Mouse (Mus musculus): ENCODE results near the gene Rasgrf2.

Rasgrf2 gene

DNA sequence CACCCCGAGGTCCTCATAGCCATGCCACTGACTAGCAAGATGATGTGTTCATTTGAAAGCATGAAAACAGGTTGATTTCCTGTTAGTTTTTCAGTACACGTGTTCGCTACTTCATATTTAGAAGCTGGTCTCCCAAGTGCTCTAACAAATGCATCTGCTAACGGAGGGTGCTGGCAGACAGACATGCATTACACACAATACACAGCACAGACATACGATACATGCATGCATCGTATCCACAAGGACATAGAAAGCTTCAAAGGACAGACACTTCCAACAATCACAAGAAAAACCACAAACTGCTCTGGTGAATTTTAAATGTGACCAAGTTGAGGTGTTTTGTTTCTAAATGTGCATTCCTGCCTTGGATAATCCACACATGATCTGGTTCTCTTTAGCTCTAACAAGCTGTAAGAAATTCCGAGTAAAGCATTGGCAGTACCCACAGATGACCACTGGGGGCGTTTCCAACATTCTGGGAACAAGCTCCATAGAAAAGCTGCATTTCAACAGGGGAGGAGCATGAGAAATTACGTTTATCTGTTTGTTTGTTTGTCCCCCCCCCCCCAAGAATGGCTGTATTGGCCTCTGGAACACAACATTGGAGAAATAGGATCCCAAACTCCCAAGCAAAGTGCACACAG lies 249.5 kb downstream of the Rasgrf2 start:
- peak in 1 of 2 experiments; percentile 26 for DNase-seq (ENCODE audit: low spot score in 2 of 2)

DNA sequence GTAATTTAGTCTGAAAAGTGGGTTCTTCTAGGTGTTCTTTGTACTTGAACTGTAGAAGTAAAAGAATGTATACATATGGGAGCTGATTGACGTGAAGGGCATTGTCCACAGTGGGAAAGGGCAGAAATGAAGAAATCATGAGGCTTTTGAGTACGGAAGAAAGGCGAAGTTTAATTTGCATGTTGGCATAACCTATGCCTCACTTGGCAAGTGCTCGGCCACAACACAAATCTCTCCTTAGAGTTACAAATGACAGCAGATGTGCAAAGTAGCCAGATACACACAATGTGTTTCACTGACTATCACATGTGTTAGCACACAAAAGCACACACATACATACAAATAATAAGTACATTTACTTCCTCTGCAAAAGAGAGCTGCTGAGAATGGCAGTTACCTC lies 251.2 kb downstream of the Rasgrf2 start:
- no peak for DNase-seq (ENCODE audit: low spot score in 2 of 2)

DNA sequence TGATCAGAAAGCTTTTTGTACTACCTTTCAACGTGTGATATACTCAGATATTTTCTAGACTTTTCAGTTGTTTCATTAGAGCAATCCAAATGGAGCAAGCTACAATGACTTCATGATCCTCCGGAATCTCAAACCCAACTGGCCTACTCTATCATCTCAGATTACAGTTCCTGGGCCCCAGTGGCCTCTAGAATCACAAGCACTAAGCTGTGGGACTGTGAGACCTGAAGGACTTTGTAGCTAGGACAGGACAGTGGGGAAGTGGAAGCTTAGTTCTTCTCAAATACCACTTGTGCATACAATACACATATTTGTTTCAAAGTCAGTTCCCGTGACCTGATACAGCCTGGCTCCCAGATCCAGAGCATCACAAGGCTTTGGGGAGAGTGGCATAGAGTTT lies 253.5 kb downstream of the Rasgrf2 start:
- DNase-seq (ENCODE audit: low spot score in 2 of 2) = no peak

DNA sequence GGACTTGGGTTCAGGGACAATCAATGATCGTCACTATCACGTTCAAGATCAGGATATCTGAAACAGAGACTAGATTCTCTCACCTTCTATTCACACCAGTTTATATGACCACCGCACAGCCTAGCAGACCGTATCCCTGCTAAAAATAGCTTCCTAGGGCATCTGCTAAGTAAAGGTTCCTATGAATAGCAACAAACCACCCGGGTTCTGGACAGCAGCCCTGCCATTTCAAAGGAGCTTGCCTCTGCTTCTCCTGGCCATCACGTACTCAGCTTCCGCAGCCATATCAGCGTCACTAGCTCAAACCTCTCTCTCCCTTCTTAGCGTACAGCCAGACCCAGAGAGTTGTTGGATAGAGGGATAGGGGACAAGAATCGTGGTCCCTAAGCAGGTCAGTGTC lies 254.1 kb downstream of the Rasgrf2 start:
- no peak for DNase-seq (ENCODE audit: low spot score in 2 of 2)

DNA sequence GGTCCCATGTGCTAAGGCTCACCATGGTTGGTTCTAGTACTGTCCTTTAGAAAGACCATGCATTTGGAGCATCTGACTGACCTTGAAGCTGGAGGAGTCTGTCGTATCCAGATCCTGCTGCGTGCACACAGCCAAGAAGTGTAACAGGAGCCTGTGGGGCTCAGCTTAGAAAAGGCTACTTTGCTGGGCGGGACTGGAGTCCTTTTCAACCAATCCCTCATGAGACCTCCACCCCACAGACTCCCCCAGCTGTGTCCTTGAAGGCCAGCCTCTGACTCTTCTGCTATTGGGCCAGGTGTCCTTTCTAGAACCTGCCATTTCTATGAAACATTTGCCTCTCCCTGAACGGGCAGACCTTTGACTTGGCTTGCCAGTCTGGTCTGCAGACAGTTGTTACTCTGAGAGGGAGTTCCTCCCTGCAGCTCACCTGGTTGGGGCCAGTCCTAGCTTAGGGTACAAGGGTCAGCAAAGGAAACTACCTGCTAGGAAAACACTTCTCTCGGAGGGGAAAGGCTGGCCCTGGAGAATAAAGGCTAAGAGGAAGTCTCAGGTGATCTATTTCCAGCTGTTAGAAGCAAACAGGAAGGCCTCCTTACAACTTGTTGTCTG lies 254.6 kb downstream of the Rasgrf2 start, which contains the start of gene Ckmt2:
Ckmt2 (minus strand) TSS at position 145 of the 609 bp plus-strand sequence.
- no peak for DNase-seq (ENCODE audit: low spot score in 2 of 2)

DNA sequence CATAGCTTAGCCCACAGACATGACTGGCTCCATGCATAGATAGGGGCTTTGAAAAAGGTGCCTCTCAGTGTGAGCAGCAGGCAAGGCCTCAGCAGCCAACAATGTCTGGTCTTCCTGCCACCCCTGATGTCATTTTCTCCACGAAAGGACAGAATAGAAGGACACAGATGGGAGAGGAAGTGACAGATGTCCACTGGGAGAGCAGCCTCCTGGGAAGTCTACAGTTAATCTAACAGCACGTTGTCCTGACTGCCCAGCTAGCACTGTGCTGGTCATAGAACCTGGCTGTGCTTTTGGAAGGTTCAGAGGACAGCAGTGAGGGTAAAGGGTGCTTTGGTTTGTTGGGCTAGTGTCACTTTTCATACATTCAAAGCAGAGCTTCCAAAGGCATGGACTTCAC lies 255.9 kb downstream of the Rasgrf2 start:
- DNase-seq (ENCODE audit: low spot score in 2 of 2) = no peak

DNA sequence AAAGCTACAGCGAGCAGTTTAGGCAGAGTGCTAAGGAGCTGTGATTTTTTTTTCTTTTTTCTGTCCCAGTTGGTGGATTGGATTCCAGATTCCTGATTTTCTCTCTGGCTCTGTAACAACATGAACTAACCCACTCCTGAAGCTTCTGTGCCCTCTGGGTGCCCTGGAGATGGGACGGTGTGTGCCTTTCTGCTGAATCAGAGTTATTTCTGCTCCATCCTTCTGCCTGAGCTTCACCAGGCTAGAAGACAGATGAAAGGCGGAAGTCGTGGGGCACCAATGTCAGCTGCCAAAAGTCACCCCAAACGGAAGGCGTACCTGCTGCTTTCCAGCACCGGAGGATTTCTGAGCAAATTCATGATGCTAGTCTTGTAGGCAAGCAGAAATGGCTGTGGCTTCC lies 256.9 kb downstream of the Rasgrf2 start:
- no peak for DNase-seq (ENCODE audit: low spot score in 2 of 2)

DNA sequence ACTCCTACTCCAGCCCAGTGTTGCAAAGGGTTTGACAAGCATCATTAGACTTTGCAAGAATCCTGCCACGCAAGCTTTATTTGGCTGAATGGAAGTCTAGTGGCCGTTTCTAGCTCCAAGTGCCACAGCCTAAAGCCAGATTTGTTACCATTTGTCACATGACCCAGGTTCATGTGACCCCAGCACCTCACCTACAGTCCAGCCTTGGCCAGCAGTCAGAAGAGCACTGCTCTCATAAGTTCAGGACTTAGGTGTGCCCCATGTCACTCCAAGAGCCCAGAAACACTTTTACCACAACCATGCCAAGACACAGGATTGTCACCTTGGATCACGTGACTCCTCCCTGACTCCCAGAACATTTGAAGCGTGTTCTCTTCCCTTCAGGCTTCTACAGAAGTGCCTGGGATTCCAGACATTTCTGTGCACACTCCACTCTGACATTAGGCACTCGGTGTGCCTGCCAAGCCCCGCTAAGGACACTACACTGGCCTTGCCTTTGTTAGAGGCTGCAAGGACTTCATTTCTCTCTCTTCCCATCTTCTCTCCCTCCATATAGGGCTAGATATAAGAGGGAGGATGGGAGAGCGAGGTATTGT lies 257.6 kb downstream of the Rasgrf2 start:
- DNase-seq (ENCODE audit: low spot score in 2 of 2) = no peak

DNA sequence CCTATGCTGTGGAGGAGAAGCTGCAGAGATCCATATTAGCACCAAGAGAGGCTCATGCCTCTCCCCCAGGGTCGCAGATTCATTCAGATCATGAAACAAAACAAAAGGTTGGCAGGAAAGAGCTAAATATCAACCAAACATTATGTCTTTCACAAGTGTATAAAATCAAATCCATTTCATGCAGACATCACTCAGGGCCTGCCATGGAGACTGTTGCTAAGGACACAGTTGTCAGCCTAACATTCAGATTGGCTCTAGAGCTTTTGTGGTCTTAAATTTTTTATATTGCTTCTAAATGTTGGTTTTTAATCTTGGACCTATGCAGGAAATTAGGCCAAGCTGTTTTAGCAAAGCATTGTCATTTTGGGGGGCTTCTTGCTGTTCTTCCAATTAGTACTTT lies 262.9 kb downstream of the Rasgrf2 start:
- DNase-seq (ENCODE audit: low spot score in 2 of 2) = no peak

DNA sequence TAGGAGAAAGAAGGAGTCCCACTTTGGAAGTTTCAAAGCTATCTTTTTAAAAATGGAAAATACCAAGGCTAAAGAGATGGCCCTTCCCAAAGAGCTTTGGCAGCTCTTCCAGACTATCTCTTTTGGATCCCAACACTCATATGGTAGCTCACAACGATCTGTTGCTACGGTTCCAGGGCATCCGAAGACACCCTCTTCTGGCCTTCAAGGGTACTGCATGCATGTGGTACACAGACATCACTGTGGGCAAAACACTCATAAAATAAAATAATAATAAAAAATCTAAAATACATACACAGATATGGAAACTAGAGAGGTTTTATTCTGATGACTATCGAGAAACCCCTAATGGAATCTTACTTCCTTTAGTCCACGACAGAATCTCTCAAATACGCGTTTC lies 272.6 kb downstream of the Rasgrf2 start:
- peak in 1 of 2 experiments; percentile 24 for DNase-seq (ENCODE audit: low spot score in 2 of 2)

DNA sequence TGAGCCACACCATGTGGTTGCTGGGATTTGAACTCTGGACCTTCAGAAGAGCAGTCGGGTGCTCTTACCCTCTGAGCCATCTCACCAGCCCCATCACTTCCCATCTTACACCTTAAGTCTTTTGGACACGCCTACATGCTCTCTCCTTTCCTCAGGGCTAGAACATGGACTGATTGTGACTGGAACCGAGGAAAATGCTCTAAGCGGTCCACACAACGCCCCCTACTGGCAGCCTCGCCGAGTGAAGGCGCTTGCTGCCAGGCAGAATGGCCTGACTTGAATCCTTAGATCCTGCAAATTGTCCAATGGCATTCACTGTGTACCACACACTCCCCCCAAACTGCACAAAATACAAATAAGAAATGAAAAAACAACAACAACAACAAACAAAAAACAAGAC lies 274.0 kb downstream of the Rasgrf2 start:
- DNase-seq (ENCODE audit: low spot score in 2 of 2) = no peak

DNA sequence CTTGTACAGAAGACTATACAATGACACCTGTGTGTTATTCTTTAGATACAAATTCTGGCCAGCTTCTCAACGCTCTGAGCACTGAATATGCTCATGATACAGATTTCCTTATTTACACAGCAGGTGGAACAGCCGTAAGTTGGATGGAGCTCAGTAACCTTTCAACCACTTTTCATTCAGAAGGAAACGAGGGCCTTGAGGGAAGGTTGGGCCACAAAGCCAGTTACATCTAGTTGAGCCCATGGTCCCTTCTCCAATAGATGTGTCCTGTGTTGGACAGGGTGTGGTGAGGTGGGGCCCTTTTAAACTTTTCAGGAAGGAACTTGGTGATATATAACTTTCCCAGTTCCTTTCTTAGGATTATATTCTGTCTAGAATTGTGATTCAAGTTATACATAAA lies 277.0 kb downstream of the Rasgrf2 start:
- no peak for DNase-seq (ENCODE audit: low spot score in 2 of 2)
